Mouse (Mus musculus): Measurements from ENCODE around the gene 4833423E24Rik.

Gene 4833423E24Rik

GRCm38 (mm10) chr2:85518879-85519278 is at the start of gene 4833423E24Rik:
TSS of gene 4833423E24Rik (minus strand) at chr2:85519024.
- DNase-seq (ENCODE audit: low spot score): no peak

- peak; percentile 21 for DNase-seq (ENCODE audit: low spot score)
Measured at GRCm38 (mm10) chr2:85561187-85561586, 42.4 kb upstream of the 4833423E24Rik start.

- DNase-seq (ENCODE audit: low spot score): no peak
Measured at GRCm38 (mm10) chr2:85560226-85560625, 41.4 kb upstream of the 4833423E24Rik start.

GRCm38 (mm10) chr2:85554806-85555205 is 36.0 kb upstream of the 4833423E24Rik start:
- DNase-seq (ENCODE audit: low spot score): no peak

- DNase-seq (ENCODE audit: low spot score): no peak
Measured at GRCm38 (mm10) chr2:85533934-85534333, 15.1 kb upstream of the 4833423E24Rik start.

- DNase-seq (ENCODE audit: low spot score): no peak
Measured at GRCm38 (mm10) chr2:85532082-85532778, 13.4 kb upstream of the 4833423E24Rik start.

GRCm38 (mm10) chr2:85522859-85523489 is 4.2 kb upstream of the 4833423E24Rik start:
- DNase-seq (ENCODE audit: low spot score): no peak

- DNase-seq (ENCODE audit: low spot score): no peak
Measured at GRCm38 (mm10) chr2:85518292-85518691, 532 bp downstream of the 4833423E24Rik start.

GRCm38 (mm10) chr2:85510376-85510775 is 8.4 kb downstream of the 4833423E24Rik start:
- no peak for DNase-seq (ENCODE audit: low spot score)

GRCm38 (mm10) chr2:85490396-85490795 is 28.4 kb downstream of the 4833423E24Rik start:
- DNase-seq (ENCODE audit: low spot score): no peak

GRCm38 (mm10) chr2:85466801-85467325 is 52.0 kb downstream of the 4833423E24Rik start:
- no peak for DNase-seq (ENCODE audit: low spot score)

- DNase-seq (ENCODE audit: low spot score): no peak
Measured at GRCm38 (mm10) chr2:85443539-85443938, 75.3 kb downstream of the 4833423E24Rik start, which contains the start of gene Olfr995. TSS of gene Olfr995 (minus strand) at chr2:85443639.

GRCm38 (mm10) chr2:85442546-85442945 is 76.3 kb downstream of the 4833423E24Rik start:
- no peak for DNase-seq (ENCODE audit: low spot score)

GRCm38 (mm10) chr2:85436351-85436750 is 82.5 kb downstream of the 4833423E24Rik start, which contains the start of gene Olfr994:
TSS of gene Olfr994 (minus strand) at chr2:85436451.
- DNase-seq (ENCODE audit: low spot score): no peak

Data from c-Kit-positive CD71-positive TER-119-positive erythroid progenitor cells, embryonic 14.5 days (primary cell).